Mouse (Mus musculus) hindbrain, embryonic 15.5 days (tissue): ENCODE data around the gene Spint3. TPM values are rescaled to one million over a fixed set of nuclear protein-coding genes. Genes with fewer than 3 reads are reported as not detected.

Source experiments
- ATAC-seq: fragments of 200-750 bp; cut with Nextera tagmentation; 2 replicates; pipeline ENCODE4 v1.8.0; 2017; ENCODE audit warnings: low read depth, moderate number of reproducible peaks, moderate TSS enrichment; ENCODE audit not compliant: low FRiP score
- H3K27ac ChIP-seq: fragments of 300-500 bp; sonication (generic); replicated peaks from 2 replicates; pipeline ENCODE4 v1.5.1; 2015; ENCODE audit warnings: mild to moderate bottlenecking, inconsistent platforms
- H3K27me3 ChIP-seq: fragments of 300-500 bp; sonication (generic); 2 replicates; pipeline ENCODE4 v1.6.1; 2015; ENCODE audit warnings: control low read depth, inconsistent platforms
- H3K36me3 ChIP-seq: fragments of 300-500 bp; sonication (generic); 2 replicates; pipeline ENCODE4 v1.6.1; 2015; ENCODE audit warnings: control low read depth, inconsistent platforms
- H3K4me1 ChIP-seq: fragments of 300-500 bp; sonication (generic); replicated peaks from 2 replicates; pipeline ENCODE4 v1.6.1; 2015; ENCODE audit warnings: control low read depth, inconsistent platforms
- H3K4me2 ChIP-seq: fragments of 300-500 bp; sonication (generic); 2 replicates; pipeline ENCODE4 v1.6.1; 2015; ENCODE audit warnings: moderate library complexity, mild to moderate bottlenecking, inconsistent platforms
- H3K4me3 ChIP-seq: fragments of 300-500 bp; sonication (generic); 2 replicates; pipeline ENCODE4 v1.5.1; 2015; ENCODE audit warnings: mild to moderate bottlenecking, inconsistent platforms
- H3K9ac ChIP-seq: fragments of 300-500 bp; sonication (generic); 2 replicates; pipeline ENCODE4 v1.6.1; 2015; ENCODE audit warnings: inconsistent platforms
- H3K9me3 ChIP-seq: fragments of 300-500 bp; sonication (generic); 2 replicates; pipeline ENCODE4 v1.6.1; 2016; ENCODE audit warnings: control low read depth, inconsistent platforms
- WGBS: fragments of 180-500 bp; shearing (Covaris S2); methylation state at CpG from one replicate; pipeline ENCODE4 v1.1.7; 2015; 5-methylcytosine and 5-hydroxymethylcytosine counted together
- polyA plus RNA-seq: library from polyadenylated mRNA; unstranded; fragments of >200 nt; fragmentation: Nextera tagmentation; extraction: Ambion mirVana; gene quantifications from 2 replicates; pipeline ENCODE4 v1.2.1, GENCODE M21; 2015

The Spint3 gene
- polyA plus RNA-seq, 1 experiment from 2014 or later = not detected

DNA sequence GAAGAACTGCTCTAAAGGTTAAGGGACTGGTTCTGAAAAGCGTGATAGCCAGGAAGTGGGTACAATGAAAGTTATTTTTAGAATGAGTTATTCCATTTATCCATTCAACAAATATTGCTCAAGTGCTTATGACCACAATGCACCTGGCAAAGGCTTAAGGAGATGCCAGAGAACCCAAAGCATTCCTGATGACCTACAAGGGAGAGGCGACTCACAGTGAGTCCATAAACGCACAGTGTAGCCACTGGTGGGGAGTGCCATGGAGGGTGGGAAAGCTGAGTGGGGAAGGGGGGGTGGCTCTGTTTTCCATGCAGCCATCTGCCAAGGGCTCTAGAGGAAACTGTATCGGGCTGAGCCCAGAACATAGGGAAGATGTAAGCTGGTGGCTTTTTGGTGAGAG lies 23.9 kb downstream of the Spint3 start:
- 54% methylated on average over 4 of the region's 4 CpGs for WGBS
- Histone ChIP-seq H3K4me2 (no peak overlapping the region), H3K4me3 (no peak overlapping the region), H3K9ac (no peak overlapping the region), H3K27ac (no peak overlapping the region), H3K9me3 (no peaks in the 10 kb centered on the region), H3K36me3 (no peaks in the 10 kb centered on the region), H3K27me3 (no peaks in the 10 kb centered on the region), H3K4me1 (peaks cover 7% of the 10 kb centered on the region; the same call in 1 of the 2 replicates)
- no peak for ATAC-seq

DNA sequence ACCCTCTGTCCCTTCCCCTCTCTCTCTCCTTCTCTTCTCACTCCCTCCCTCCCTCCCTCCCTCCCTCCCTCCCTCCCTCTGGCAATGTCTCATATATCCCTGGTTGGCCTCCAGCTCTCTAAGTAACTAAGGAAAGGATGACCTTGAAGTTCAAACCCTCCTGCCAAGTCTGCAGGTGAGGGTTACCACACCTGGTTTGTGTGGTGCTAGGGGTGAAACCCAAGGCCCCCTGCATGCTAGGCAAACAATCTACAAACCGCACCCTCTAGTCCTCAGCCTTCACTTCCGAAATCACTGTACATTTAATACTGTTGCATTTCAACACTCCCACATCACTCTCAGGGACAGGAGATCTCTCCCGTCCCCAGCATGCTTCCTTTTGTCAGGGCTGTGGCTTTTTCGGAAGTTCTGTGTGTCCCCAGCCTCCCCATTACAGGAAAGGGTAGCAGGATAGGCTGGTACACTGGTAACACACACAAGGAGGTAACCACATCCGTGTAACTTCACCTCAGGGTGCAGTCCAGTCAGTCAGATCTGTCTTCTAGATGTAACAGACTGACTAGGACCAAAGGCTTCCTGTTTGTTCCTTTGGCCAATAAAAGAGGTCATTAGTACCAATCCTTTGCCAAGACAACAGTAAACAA lies 28.7 kb downstream of the Spint3 start:
- no peaks in the 10 kb centered on the region for H3K36me3 ChIP-seq
- no peaks in the 10 kb centered on the region for H3K27me3 ChIP-seq
- no peak overlapping the region for H3K27ac ChIP-seq
- H3K4me3 ChIP-seq = no peak overlapping the region
- ATAC-seq = no peak
- no peaks in the 10 kb centered on the region for H3K9me3 ChIP-seq
- no peaks in the 10 kb centered on the region for H3K4me1 ChIP-seq
- WGBS = 61% methylated on average over 5 of the region's 5 CpGs
- H3K4me2 ChIP-seq = no peak overlapping the region
- no peak overlapping the region for H3K9ac ChIP-seq

DNA sequence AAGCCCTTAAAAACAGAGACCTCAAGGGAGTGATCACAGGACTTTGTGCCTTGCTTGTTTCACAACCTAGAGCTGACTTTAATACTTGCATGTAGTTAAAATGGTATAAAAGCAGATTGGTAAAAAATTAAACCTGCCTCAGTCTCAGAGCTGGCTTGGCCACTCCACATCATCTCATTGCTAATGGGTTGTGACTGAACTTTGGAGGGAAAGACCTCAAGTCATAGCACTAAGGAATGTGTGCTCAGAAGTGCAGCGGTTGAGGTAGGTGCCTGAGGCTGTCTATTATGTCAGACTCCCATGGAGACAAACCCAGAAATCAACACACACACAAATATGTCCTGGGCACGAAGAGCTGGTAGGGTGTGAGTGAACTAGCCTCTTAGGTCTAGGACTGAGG lies 29.5 kb downstream of the Spint3 start:
- 61% methylated on average over 2 of the region's 2 CpGs for WGBS
- Histone ChIP-seq H3K4me2 (no peak overlapping the region), H3K4me3 (no peak overlapping the region), H3K4me1 (no peaks in the 10 kb centered on the region), H3K27me3 (no peaks in the 10 kb centered on the region), H3K9me3 (no peaks in the 10 kb centered on the region), H3K27ac (no peak overlapping the region), H3K9ac (no peak overlapping the region), H3K36me3 (no peaks in the 10 kb centered on the region)
- ATAC-seq = no peak

DNA sequence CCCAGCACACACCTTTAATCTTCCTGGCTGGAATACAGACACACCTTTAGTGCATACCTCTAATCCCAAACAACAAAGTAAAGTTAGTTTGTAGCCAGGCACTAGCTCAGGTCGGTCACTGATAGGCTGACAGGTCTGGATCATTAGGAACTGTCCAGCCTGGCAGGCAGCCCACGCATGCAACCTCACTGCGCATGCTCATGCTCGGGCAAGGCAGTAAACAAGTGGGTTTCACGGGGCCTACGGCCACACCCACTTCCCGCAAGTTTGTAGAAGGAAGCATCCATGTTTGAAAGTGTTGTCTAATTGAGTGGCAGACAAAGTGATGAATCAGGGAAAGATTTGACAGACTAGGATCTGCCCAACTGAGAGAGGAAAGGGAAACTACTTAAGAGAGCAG lies 30.7 kb downstream of the Spint3 start:
- ATAC-seq = no peak
- no peaks in the 10 kb centered on the region for H3K36me3 ChIP-seq
- no peak overlapping the region for H3K4me2 ChIP-seq
- H3K4me1 ChIP-seq = no peaks in the 10 kb centered on the region
- no peak overlapping the region for H3K9ac ChIP-seq
- H3K27me3 ChIP-seq = no peaks in the 10 kb centered on the region
- WGBS = 87% methylated on average over 7 of the region's 7 CpGs
- H3K9me3 ChIP-seq = no peaks in the 10 kb centered on the region
- no peak overlapping the region for H3K4me3 ChIP-seq
- no peak overlapping the region for H3K27ac ChIP-seq

DNA sequence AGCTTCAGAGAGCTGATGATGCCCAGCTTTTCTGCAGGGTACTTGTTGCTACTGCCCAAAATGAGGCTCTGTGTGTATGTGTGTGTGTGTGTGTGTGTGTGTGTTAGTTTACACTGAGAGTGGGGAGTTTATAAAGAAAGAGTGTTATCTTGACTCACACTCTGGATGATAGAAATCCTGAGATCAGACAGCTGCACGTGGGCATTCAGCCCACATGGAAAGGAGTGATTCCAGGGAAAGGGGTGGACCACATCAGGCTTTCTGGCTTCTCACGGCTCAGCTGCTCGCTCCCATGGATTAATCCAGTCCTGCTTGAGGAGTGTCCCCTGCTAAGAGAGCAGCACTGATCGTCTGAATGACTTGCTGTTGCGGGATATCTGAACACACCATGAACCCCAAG lies 31.1 kb downstream of the Spint3 start:
- H3K4me3 ChIP-seq = no peak overlapping the region
- WGBS = 75% methylated on average over 5 of the region's 5 CpGs
- H3K27ac ChIP-seq = no peak overlapping the region
- no peaks in the 10 kb centered on the region for H3K36me3 ChIP-seq
- no peaks in the 10 kb centered on the region for H3K27me3 ChIP-seq
- no peaks in the 10 kb centered on the region for H3K4me1 ChIP-seq
- no peak for ATAC-seq
- no peaks in the 10 kb centered on the region for H3K9me3 ChIP-seq
- no peak overlapping the region for H3K9ac ChIP-seq
- H3K4me2 ChIP-seq = no peak overlapping the region

DNA sequence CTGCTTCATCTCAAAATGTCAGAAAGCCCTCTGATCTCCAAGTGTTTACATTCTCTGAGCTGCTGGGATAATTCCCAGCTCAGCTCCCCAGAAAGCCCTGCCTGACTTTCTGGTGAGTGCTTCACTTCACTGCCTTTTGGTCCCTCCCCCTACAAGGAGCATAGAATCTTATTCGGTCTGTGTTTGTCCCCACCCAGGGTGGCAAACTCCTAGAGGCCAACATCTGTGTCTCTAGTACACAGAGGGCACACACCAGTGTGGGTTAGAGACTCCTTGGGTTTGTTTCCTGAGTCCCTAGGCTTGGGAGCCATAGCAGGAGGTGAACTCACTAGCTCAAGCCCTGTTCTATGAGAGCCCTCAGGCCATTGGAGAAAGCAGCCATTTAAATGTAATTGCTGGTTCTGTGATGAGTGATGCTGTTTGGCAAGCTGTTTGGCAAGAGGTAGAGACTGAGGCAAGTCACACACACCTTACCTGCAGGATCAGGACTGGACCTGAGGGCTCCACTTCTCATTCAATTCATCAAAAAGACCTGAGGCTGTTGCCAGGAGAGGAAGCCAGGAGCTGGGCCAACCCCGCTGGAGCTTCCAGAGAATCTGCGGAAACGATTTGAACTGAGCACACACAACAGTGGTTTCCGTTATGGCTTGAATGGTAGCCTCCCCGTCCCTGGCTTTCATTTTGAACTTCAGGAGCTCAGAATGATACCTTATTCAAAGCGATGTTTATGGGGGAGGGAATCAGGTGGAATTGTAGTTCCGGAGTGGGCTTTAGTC lies 32.4 kb downstream of the Spint3 start:
- WGBS = 47% methylated on average over 8 of the region's 8 CpGs
- no peak overlapping the region for H3K4me3 ChIP-seq
- no peaks in the 10 kb centered on the region for H3K9me3 ChIP-seq
- no peaks in the 10 kb centered on the region for H3K36me3 ChIP-seq
- H3K4me2 ChIP-seq = no peak overlapping the region
- H3K27ac ChIP-seq = no peak overlapping the region
- H3K9ac ChIP-seq = no peak overlapping the region
- H3K4me1 ChIP-seq = no peaks in the 10 kb centered on the region
- no peak for ATAC-seq
- no peaks in the 10 kb centered on the region for H3K27me3 ChIP-seq

DNA sequence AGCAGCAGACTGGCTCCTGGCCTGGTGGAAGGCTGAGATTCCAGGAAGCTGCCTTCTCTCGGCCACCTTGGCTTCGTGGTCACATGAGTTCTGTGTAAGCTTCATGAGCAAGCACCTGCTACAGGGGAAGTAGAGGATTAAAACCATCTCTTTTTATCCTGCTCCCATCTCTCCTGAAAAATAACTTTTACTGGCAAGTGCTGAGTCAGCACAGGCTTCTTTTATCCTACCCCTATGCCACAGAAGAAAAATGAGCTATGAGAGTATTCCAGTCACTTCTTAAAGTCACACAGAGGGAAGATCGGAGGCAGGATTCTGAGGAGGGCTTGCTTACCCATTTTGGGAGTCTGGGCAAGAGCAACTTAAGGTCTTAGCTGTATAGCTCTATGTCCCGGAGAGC lies 36.3 kb downstream of the Spint3 start:
- ATAC-seq = no peak
- Histone ChIP-seq H3K27ac (no peak overlapping the region), H3K36me3 (no peaks in the 10 kb centered on the region), H3K9ac (no peak overlapping the region), H3K27me3 (no peaks in the 10 kb centered on the region), H3K4me2 (no peak overlapping the region), H3K4me3 (no peak overlapping the region), H3K9me3 (no peaks in the 10 kb centered on the region), H3K4me1 (no peaks in the 10 kb centered on the region)
- WGBS = 87% methylated on average over 4 of the region's 4 CpGs

DNA sequence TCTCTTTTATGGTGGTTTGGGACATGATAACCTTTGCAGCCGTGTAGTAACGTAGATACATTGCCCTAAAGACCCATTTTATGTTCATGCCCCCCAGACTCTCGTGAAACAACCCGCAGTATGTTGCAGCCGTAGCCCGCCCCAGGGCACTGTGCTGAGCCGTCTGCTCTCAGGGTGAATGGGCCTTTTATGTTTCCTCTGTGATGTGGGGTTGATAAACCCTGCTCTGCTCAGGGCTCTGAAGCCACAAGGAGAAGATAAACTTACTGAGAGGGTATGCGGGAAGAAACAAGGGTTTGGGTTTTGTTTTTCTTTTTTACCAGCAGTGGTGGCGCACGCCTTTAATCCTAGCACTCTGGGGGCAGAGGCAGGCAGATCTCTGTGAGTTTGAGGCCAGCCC lies 38.9 kb downstream of the Spint3 start:
- Histone ChIP-seq H3K9me3 (no peaks in the 10 kb centered on the region), H3K9ac (no peak overlapping the region), H3K4me3 (no peak overlapping the region), H3K27ac (no peak overlapping the region), H3K4me2 (no peak overlapping the region), H3K36me3 (no peaks in the 10 kb centered on the region), H3K4me1 (no peaks in the 10 kb centered on the region), H3K27me3 (no peaks in the 10 kb centered on the region)
- no peak for ATAC-seq
- WGBS = 73% methylated on average over 10 of the region's 10 CpGs

DNA sequence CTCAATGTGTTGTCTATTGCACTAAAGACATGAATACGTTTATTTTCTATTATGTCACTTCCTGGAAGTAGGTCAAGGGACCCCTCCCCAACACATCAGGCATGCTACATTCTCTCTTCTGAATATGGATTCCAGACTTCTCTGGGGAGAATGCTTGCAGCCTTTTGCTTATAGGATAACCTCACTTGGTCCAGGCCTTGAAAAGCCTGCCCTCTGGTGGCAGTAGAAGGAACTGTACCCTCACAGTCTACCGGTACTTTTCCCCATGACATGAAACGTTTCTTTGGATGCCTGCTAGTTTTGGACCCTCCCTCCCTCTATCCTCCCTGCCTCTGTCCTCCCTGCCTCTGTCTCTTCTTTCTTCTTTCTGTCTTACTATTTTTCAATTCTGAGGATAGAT lies 42.1 kb downstream of the Spint3 start:
- H3K4me2 ChIP-seq = no peak overlapping the region
- no peak overlapping the region for H3K4me3 ChIP-seq
- no peaks in the 10 kb centered on the region for H3K27me3 ChIP-seq
- no peaks in the 10 kb centered on the region for H3K9me3 ChIP-seq
- H3K9ac ChIP-seq = no peak overlapping the region
- 8% methylated on average over 3 of the region's 3 CpGs for WGBS
- H3K36me3 ChIP-seq = no peaks in the 10 kb centered on the region
- ATAC-seq = no peak
- H3K27ac ChIP-seq = no peak overlapping the region
- no peaks in the 10 kb centered on the region for H3K4me1 ChIP-seq

DNA sequence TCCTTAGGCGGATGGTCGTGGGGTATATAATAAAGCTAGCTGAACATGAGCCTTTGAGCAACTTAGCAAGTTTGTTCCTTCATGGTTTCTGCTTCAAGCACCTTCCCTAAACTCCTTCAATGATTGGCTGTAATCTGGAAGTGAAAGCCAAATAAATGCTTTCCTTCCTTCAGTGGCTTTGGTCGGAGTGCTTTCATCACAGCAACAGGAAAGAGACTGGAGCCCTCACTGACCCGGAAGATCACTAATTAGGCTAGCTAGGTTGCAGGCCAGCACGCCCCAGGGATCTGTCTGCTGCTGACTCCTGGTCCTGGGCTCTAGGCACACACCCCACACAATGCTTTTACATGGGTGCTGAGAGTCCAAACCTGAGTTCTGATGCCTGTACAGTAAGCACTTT lies 44.7 kb downstream of the Spint3 start:
- H3K27ac ChIP-seq = no peak overlapping the region
- H3K9me3 ChIP-seq = no peaks in the 10 kb centered on the region
- no peak for ATAC-seq
- no peak overlapping the region for H3K9ac ChIP-seq
- H3K4me3 ChIP-seq = no peak overlapping the region
- H3K36me3 ChIP-seq = no peaks in the 10 kb centered on the region
- H3K4me1 ChIP-seq = no peaks in the 10 kb centered on the region
- H3K4me2 ChIP-seq = no peak overlapping the region
- 81% methylated on average over 5 of the region's 5 CpGs for WGBS
- H3K27me3 ChIP-seq = no peaks in the 10 kb centered on the region

DNA sequence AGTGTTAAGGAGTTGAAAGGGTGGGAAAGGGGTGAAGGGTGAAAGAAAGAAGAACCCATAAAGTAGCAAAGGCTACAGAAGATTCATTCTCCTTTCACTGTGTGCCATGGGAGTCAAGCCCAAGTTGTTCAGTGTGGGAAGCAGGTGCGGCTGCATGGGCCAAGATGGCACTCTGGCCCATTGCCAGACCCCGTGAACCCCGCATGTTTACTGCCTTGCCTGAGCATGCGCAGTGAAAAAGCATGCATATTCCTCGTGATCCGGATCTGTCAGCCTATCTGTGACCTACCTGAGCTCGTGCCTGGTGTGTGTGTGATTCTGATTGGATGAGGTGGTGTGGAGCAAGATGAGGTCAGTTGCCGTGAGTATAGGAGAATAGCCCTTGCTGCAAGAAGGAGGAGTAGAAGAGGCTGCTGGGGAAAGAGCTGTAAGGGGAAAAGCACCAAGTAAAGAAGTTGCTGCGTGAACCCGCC lies 49.9 kb downstream of the Spint3 start:
- no peaks in the 10 kb centered on the region for H3K9me3 ChIP-seq
- H3K36me3 ChIP-seq = no peaks in the 10 kb centered on the region
- no peak overlapping the region for H3K9ac ChIP-seq
- no peaks in the 10 kb centered on the region for H3K27me3 ChIP-seq
- H3K27ac ChIP-seq = no peak overlapping the region
- H3K4me3 ChIP-seq = no peak overlapping the region
- 81% methylated on average over 10 of the region's 10 CpGs for WGBS
- H3K4me1 ChIP-seq = no peaks in the 10 kb centered on the region
- no peak for ATAC-seq
- no peak overlapping the region for H3K4me2 ChIP-seq

DNA sequence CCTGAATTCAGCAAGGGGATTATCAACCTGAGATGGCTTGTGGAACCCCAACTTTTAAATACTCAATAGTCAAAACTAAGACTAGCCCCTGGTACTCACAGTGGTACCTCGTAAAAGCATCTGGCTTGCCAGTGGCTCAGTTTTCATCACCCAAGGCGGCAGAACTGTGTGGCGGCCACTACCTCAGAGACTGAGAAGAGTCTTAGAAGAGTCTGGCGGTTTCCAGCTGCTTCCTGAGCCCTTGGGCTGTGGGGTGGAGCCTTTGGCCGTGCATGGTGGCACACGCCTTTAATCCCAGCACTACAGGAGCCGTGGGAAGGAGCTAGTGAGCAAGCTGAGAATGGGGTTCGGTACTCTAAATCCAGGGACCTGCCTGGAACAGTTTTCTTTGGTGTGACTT lies 51.0 kb downstream of the Spint3 start:
- Histone ChIP-seq H3K27me3 (no peaks in the 10 kb centered on the region), H3K4me1 (no peaks in the 10 kb centered on the region), H3K9ac (no peak overlapping the region), H3K9me3 (no peaks in the 10 kb centered on the region), H3K27ac (no peak overlapping the region), H3K36me3 (no peaks in the 10 kb centered on the region), H3K4me2 (no peak overlapping the region), H3K4me3 (no peak overlapping the region)
- no peak for ATAC-seq
- 40% methylated on average over 8 of the region's 8 CpGs for WGBS
